Mouse (Mus musculus) CH12.LX (cell line): ENCODE results near the gene Esd. TPM values are rescaled to one million over a fixed set of nuclear protein-coding genes. Genes with fewer than 3 reads are reported as not detected.

ENCODE experiments used
- DNase-seq: peaks from one replicate; pipeline ENCODE4 v3.0.0-alpha.2; 2013; ENCODE audit errors: extremely low read depth
- H3K27ac ChIP-seq: 2 replicates; pipeline ENCODE4 v1.5.1; 2012; ENCODE audit warnings: low read depth, mild to moderate bottlenecking, control low read depth, moderate library complexity; ENCODE audit not compliant: insufficient read depth
- H3K27me3 ChIP-seq: replicated peaks from 2 replicates; pipeline ENCODE3; 2012; ENCODE audit warnings: inconsistent platforms
- H3K36me3 ChIP-seq, 2 experiments: replicated peaks in 1 of 2; 2 replicates each; pipeline versions ENCODE3 to v1.6.1; 2012; ENCODE audit warnings: inconsistent platforms in 1 of 2, low read length in 1 of 2, mild to moderate bottlenecking in 1 of 2, mixed read lengths in 1 of 2, moderate library complexity in 1 of 2; ENCODE audit not compliant: control insufficient read depth in 1 of 2, insufficient read depth in 1 of 2
- H3K4me1 ChIP-seq, 2 experiments: 2 replicates each; pipeline ENCODE4 v1.6.1; 2012; ENCODE audit warnings: inconsistent platforms in 1 of 2, moderate library complexity in 1 of 2; ENCODE audit not compliant: insufficient read depth in 2 of 2, control insufficient read depth in 1 of 2
- H3K4me2 ChIP-seq: 2 replicates; pipeline ENCODE4 v1.6.1; 2012; ENCODE audit warnings: low read depth, mild to moderate bottlenecking, control low read depth; ENCODE audit not compliant: poor library complexity, insufficient read depth, severe bottlenecking
- H3K4me3 ChIP-seq, 3 experiments: fragments of 150-350 bp in 1 of 3; sonication (generic) in 1 of 3; replicated peaks in 1 of 3; 2 replicates each; pipeline versions ENCODE3 to v1.5.1; 2011 to 2012; ENCODE audit warnings: low read depth in 2 of 3, low read length in 2 of 3, mild to moderate bottlenecking in 2 of 3, moderate library complexity in 2 of 3, control low read depth in 1 of 3, improper control_type of control experiment in 1 of 3, inconsistent platforms in 1 of 3, mixed read lengths in 1 of 3; ENCODE audit not compliant: poor library complexity in 1 of 3
- H3K79me2 ChIP-seq: replicated peaks from 2 replicates; pipeline ENCODE4 v1.6.1; 2012; ENCODE audit warnings: mild to moderate bottlenecking, moderate library complexity; ENCODE audit not compliant: control insufficient read depth, poor library complexity, insufficient read depth, severe bottlenecking; ENCODE audit errors: extremely low read depth
- H3K9ac ChIP-seq: 2 replicates; pipeline ENCODE4 v1.6.1; 2012; ENCODE audit warnings: low read depth, mild to moderate bottlenecking, control low read depth, moderate library complexity; ENCODE audit not compliant: insufficient read depth
- H3K9me3 ChIP-seq: replicated peaks from 2 replicates; pipeline ENCODE3; 2012; ENCODE audit warnings: low read length, inconsistent platforms, mixed read lengths
- BHLHE40 ChIP-seq: IDR thresholded peaks from 2 replicates; pipeline ENCODE4 v1.6.1; 2011; ENCODE audit warnings: mild to moderate bottlenecking, low read depth, low read length, improper control_type of control experiment
- CHD1 ChIP-seq: IDR thresholded peaks from 2 replicates; pipeline ENCODE4 v1.6.1; 2012; ENCODE audit warnings: low read depth, low read length, improper control_type of control experiment, inconsistent platforms
- CHD2 ChIP-seq: IDR thresholded peaks from 2 replicates; pipeline ENCODE4 v1.6.1; 2011; ENCODE audit warnings: low read length, improper control_type of control experiment
- CTCF ChIP-seq, 2 experiments: IDR thresholded peaks in 1 of 2; conservative IDR thresholded peaks in 1 of 2; 2 replicates each; pipeline ENCODE4 v1.5.1; 2011 to 2012; ENCODE audit warnings: low read depth in 2 of 2, low read length in 2 of 2, improper control_type of control experiment in 1 of 2, inconsistent platforms in 1 of 2, mild to moderate bottlenecking in 1 of 2, moderate library complexity in 1 of 2
- ELF1 ChIP-seq: IDR thresholded peaks from 2 replicates; pipeline ENCODE4 v1.6.1; 2014; ENCODE audit warnings: low read depth, mild to moderate bottlenecking, inconsistent platforms, low read length, improper control_type of control experiment
- ETS1 ChIP-seq: conservative IDR thresholded peaks from 2 replicates; pipeline ENCODE4 v1.6.1; 2012; ENCODE audit warnings: low read depth, mild to moderate bottlenecking, inconsistent platforms, low read length, improper control_type of control experiment, moderate library complexity
- GABPA ChIP-seq: IDR thresholded peaks from 2 replicates; pipeline ENCODE4 v1.6.1; 2012; ENCODE audit warnings: low read depth, low read length, improper control_type of control experiment, inconsistent platforms; ENCODE audit not compliant: insufficient replicate concordance
- HCFC1 ChIP-seq: IDR thresholded peaks from 2 replicates; pipeline ENCODE4 v1.6.1; 2012; ENCODE audit warnings: low read depth, mild to moderate bottlenecking, inconsistent platforms, low read length, improper control_type of control experiment
- IRF4 ChIP-seq: IDR thresholded peaks from 2 replicates; pipeline ENCODE4 v1.6.1; 2014; ENCODE audit warnings: low read depth, mild to moderate bottlenecking, inconsistent platforms, low read length, improper control_type of control experiment
- JUN ChIP-seq: IDR thresholded peaks from 2 replicates; pipeline ENCODE4 v1.6.1; 2011; ENCODE audit warnings: low read depth, mild to moderate bottlenecking, low read length, improper control_type of control experiment, moderate library complexity; ENCODE audit not compliant: insufficient read depth
- JUND ChIP-seq: conservative IDR thresholded peaks from 2 replicates; pipeline ENCODE4 v1.6.1; 2011; ENCODE audit warnings: low read depth, low read length, improper control_type of control experiment
- MAFK ChIP-seq: IDR thresholded peaks from 2 replicates; pipeline ENCODE4 v1.6.1; 2011; ENCODE audit warnings: low read length, improper control_type of control experiment; ENCODE audit not compliant: insufficient replicate concordance
- MAX ChIP-seq: IDR thresholded peaks from 2 replicates; pipeline ENCODE4 v1.6.1; 2011; ENCODE audit warnings: low read length, improper control_type of control experiment
- MAZ ChIP-seq: IDR thresholded peaks from 2 replicates; pipeline ENCODE4 v1.6.1; 2012; ENCODE audit warnings: low read depth, mild to moderate bottlenecking, inconsistent platforms, low read length, improper control_type of control experiment, moderate library complexity
- MEF2A ChIP-seq: IDR thresholded peaks from 2 replicates; pipeline ENCODE4 v1.6.1; 2014; ENCODE audit warnings: low read depth, mild to moderate bottlenecking, inconsistent platforms, low read length, improper control_type of control experiment, borderline replicate concordance
- MYC ChIP-seq: IDR thresholded peaks from 2 replicates; pipeline ENCODE4 v1.6.1; 2011; ENCODE audit warnings: low read depth, mild to moderate bottlenecking, improper control_type of control experiment, low read length
- NELFE ChIP-seq: IDR thresholded peaks from 2 replicates; pipeline ENCODE4 v1.6.1; 2011; ENCODE audit warnings: low read depth, low read length, improper control_type of control experiment
- RAD21 ChIP-seq: IDR thresholded peaks from 2 replicates; pipeline ENCODE4 v1.6.1; 2011; ENCODE audit warnings: low read depth, mild to moderate bottlenecking, low read length, improper control_type of control experiment, moderate library complexity
- RCOR1 ChIP-seq: conservative IDR thresholded peaks from 2 replicates; pipeline ENCODE4 v1.6.1; 2012; ENCODE audit warnings: low read depth, mild to moderate bottlenecking, inconsistent platforms, low read length, improper control_type of control experiment
- SIN3A ChIP-seq: IDR thresholded peaks from 2 replicates; pipeline ENCODE4 v1.6.1; 2012; ENCODE audit warnings: low read length, improper control_type of control experiment, inconsistent platforms
- SMC3 ChIP-seq: IDR thresholded peaks from 2 replicates; pipeline ENCODE4 v1.6.1; 2011; ENCODE audit warnings: low read depth, low read length, improper control_type of control experiment
- UBTF ChIP-seq: IDR thresholded peaks from 2 replicates; pipeline ENCODE4 v1.6.1; 2012; ENCODE audit warnings: low read depth, mild to moderate bottlenecking, inconsistent platforms, low read length, improper control_type of control experiment, moderate library complexity
- USF2 ChIP-seq: conservative IDR thresholded peaks from 2 replicates; pipeline ENCODE4 v1.6.1; 2011; ENCODE audit warnings: low read depth, low read length, improper control_type of control experiment
- ZC3H11A ChIP-seq: IDR thresholded peaks from 2 replicates; pipeline ENCODE4 v1.6.1; 2012; ENCODE audit warnings: low read depth, mild to moderate bottlenecking, inconsistent platforms, low read length, improper control_type of control experiment
- ZKSCAN1 ChIP-seq: IDR thresholded peaks from 2 replicates; pipeline ENCODE4 v1.6.1; 2012; ENCODE audit warnings: low read depth, inconsistent platforms, low read length, improper control_type of control experiment, borderline replicate concordance
- dilution Hi-C: fragments of 300-500 bp; cut with MboI; formaldehyde crosslinking; loops from 2 replicates; pipeline ENCODE4 v1.14.3; 2020; ENCODE audit warnings: low sequenced_read_pairs; ENCODE audit not compliant: extremely low pct_unique_long_range_greater_than_20kb, extremely low pct_ligation_motif_present
- in situ Hi-C: fragments of 300-500 bp; cut with MboI; formaldehyde crosslinking; loops from 3 replicates; pipeline ENCODE4 v1.14.3; 2019; ENCODE audit warnings: low sequenced_read_pairs, low pct_ligation_motif_present, low pct_unique_long_range_greater_than_20kb, mixed read lengths
- polyA plus RNA-seq: library from polyadenylated mRNA; unstranded; fragments of >175 nt; gene quantifications from 2 replicates; pipeline ENCODE4 v1.2.1, GENCODE M21; 2012; ENCODE audit warnings: low read depth; ENCODE audit not compliant: insufficient read length
- total RNA-seq, 2 experiments: library from RNA; depleted of rRNA; stranded (reverse); fragments of 300-350 nt in 1 of 2; fragments of >200 nt in 1 of 2; gene quantifications; 2 replicates each; pipeline ENCODE4 v1.2.3; 2012 to 2014

The Esd gene
- total and polyA plus RNA-seq, 3 experiments: 206 to 434 (median 302) TPM

DNA sequence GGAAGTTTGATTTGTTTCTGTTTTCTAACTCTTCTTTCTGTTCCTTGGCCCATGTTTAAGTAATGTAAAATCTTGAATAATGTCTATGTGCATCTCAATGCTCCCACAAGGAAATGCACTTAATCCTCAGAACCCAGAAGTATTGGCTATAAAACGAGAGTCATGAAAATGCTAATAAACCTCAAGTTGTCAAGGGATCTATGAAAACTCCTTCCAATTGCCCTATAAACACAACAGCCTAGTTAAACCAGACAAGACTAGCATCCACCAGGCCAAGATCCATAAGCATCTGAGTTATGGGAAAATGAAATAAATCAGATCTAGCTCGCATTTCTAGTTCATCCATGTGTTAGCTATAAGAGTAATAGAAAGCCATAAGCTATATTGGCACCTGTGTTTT lies 40.1 kb upstream of the Esd start:
- no peak for DNase-seq
- TF ChIP-seq MYC (no peak), ELF1 (no peak), RCOR1 (no peak), SIN3A (no peak), USF2 (no peak), HCFC1 (no peak), MEF2A (no peak), ZKSCAN1 (no peak), RAD21 (no peak), CHD1 (no peak), JUND (no peak), JUN (no peak), MAX (no peak), CTCF (conservative IDR thresholded peaks at IDR 0.05 in 1 of 2, IDR thresholded peaks at IDR 0.05 in 1 of 2; ENCODE audit: low read depth in 2 of 2, low read length in 2 of 2) (no peak), NELFE (no peak)
- no peak overlapping the region for H3K27ac ChIP-seq
- no peaks in the 10 kb centered on the region for H3K36me3 ChIP-seq
- no peaks in the 10 kb centered on the region for H3K79me2 ChIP-seq
- no peaks in the 10 kb centered on the region for H3K27me3 ChIP-seq
- H3K4me1 ChIP-seq: peaks cover 0 to 17% of the 10 kb centered on the region in 2 experiments; a peak in 2 of 4 replicates
- no peaks in the 10 kb centered on the region for H3K9me3 ChIP-seq
- in situ Hi-C loops: no loop called here
- H3K9ac ChIP-seq: no peak overlapping the region
- dilution Hi-C loops: no loop called here
- H3K4me2 ChIP-seq: no peak overlapping the region
- H3K4me3 ChIP-seq: no peak overlapping the region

DNA sequence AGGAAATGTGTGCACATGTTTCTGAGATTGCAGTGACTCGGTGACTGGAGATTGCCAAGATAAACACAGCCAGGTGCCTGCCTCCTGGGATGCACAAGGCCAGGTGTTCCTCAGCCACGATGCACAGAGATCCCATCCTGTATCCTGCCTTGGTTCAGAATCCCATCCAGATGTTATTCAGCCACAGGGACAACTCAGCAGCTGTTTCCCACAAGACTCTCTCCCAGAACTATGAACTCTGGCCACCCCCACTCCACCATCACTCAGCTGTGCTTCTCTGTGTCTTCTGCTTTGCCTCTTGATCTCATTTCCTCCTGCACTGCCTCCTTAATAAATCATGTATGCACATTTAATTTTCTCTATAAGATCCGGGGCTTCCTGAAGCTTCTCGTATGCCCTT lies 35.3 kb upstream of the Esd start:
- Histone ChIP-seq H3K36me3 (no peaks in the 10 kb centered on the region), H3K27ac (no peak overlapping the region), H3K27me3 (no peaks in the 10 kb centered on the region), H3K9ac (no peak overlapping the region), H3K79me2 (no peaks in the 10 kb centered on the region), H3K4me3 (no peak overlapping the region), H3K9me3 (no peaks in the 10 kb centered on the region), H3K4me1 (peaks cover 0 to 26% of the 10 kb centered on the region in 2 experiments; a peak in 2 of 4 replicates), H3K4me2 (no peak overlapping the region)
- in situ Hi-C loops (no loop called here), dilution Hi-C loops (no loop called here)
- no peak for DNase-seq
- TF ChIP-seq GABPA (no peak), ZKSCAN1 (no peak), CHD2 (no peak), UBTF (no peak), MAZ (no peak), ETS1 (no peak), MAFK (no peak), NELFE (no peak), IRF4 (no peak), ZC3H11A (no peak), CHD1 (no peak), SMC3 (no peak), SIN3A (no peak), BHLHE40 (no peak)
